Mouse (Mus musculus) cerebellum, adult 2 months (tissue): ENCODE measurements around the gene Mthfsd. TPM values are rescaled to one million over a fixed set of nuclear protein-coding genes. Genes with fewer than 3 reads are reported as not detected.

Source experiments
- DNase-seq, 2 experiments: peaks; one replicate each; pipeline ENCODE4 v3.0.0; 2021
- H3K27ac ChIP-seq: fragments of 200-500 bp; 2 replicates; pipeline ENCODE4 v1.5.1; 2012; ENCODE audit warnings: low read length, control low read depth, inconsistent platforms; ENCODE audit not compliant: insufficient read depth
- H3K27me3 ChIP-seq: fragments of 200-500 bp; 2 replicates; pipeline ENCODE4 v1.6.1; 2012; ENCODE audit warnings: inconsistent platforms, mild to moderate bottlenecking, low read length, moderate library complexity; ENCODE audit not compliant: control insufficient read depth, insufficient read depth
- H3K4me1 ChIP-seq: fragments of 200-500 bp; 2 replicates; pipeline ENCODE4 v1.6.1; 2011; ENCODE audit warnings: low read length; ENCODE audit not compliant: control insufficient read depth, insufficient read depth
- H3K4me3 ChIP-seq: fragments of 200-500 bp; replicated peaks from 2 replicates; pipeline ENCODE3; 2011; ENCODE audit warnings: mild to moderate bottlenecking, low read depth, low read length, control low read depth; ENCODE audit not compliant: insufficient read depth
- CTCF ChIP-seq: fragments of 200-500 bp; IDR thresholded peaks from 2 replicates; pipeline ENCODE4 v1.5.1; 2011; ENCODE audit warnings: low read depth, mild to moderate bottlenecking, control low read depth, low read length, moderate library complexity, borderline replicate concordance; ENCODE audit not compliant: insufficient read depth
- POLR2A ChIP-seq: fragments of 200-500 bp; IDR thresholded peaks from 2 replicates; pipeline ENCODE4 v1.6.1; 2011; ENCODE audit warnings: low read length, control low read depth, borderline replicate concordance; ENCODE audit not compliant: insufficient read depth
- WGBS: fragments of 180-500 bp; shearing (Covaris S2); methylation state at CpG from one replicate; pipeline ENCODE4 v1.1.7; 2018; 5-methylcytosine and 5-hydroxymethylcytosine counted together
- polyA plus RNA-seq: library from polyadenylated mRNA; depleted of rRNA; stranded (reverse); fragments of >200 nt; gene quantifications from 2 replicates; pipeline ENCODE4 v1.2.3, GENCODE M21; 2012

The Mthfsd gene
- polyA plus RNA-seq, 1 experiment: 119 TPM

GRCm38 (mm10) chr8:121126191-121126590 is 18.0 kb upstream of the Mthfsd start:
- H3K4me1 ChIP-seq: no peaks in the 10 kb centered on the region; the same call in 1 of the 2 replicates
- H3K4me3 ChIP-seq: no peak overlapping the region
- H3K27ac ChIP-seq: no peak overlapping the region
- DNase-seq: no peak
- TF ChIP-seq CTCF: no peak
- no peak for TF ChIP-seq POLR2A
- H3K27me3 ChIP-seq: peaks cover 6% of the 10 kb centered on the region; the same call in 1 of the 2 replicates
- WGBS: 9% methylated on average over 6 of the region's 6 CpGs

DNA sequence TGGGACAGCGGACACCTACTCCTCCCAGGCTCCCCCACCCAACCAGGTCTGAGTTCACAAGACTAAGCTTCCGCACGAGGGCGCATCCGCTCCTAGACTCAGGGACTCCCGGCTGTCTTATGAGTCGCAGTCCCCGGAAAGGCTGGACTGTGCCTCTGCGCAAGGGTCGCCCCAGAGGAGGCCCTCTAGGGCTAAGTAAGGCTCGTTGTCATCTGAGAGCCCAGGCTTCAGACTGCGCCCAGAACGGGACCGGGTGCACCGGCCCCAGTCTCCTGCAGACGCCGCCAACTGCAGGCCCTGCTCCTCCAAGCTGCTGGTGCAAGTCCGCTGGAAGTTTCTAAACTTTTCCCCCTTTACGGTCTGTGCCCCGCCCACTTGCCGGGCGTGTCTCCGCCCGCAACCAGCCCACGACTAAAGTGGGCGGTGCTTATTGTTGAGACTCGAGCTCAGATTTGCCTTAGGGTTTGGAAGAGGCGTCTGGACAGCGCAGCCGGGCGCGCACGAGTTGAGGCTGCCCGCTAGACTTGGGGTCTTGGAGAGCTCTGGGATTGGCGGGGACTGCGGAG is 17.2 kb upstream of the Mthfsd start:
- 1% methylated on average over 36 of the region's 36 CpGs for WGBS
- Histone ChIP-seq H3K4me1 (no peaks in the 10 kb centered on the region; the same call in 1 of the 2 replicates), H3K27ac (no peak overlapping the region), H3K27me3 (peaks cover 6% of the 10 kb centered on the region; the same call in 1 of the 2 replicates), H3K4me3 (no peak overlapping the region)
- no peak for TF ChIP-seq CTCF
- no peak for TF ChIP-seq POLR2A
- no peak for DNase-seq

DNA sequence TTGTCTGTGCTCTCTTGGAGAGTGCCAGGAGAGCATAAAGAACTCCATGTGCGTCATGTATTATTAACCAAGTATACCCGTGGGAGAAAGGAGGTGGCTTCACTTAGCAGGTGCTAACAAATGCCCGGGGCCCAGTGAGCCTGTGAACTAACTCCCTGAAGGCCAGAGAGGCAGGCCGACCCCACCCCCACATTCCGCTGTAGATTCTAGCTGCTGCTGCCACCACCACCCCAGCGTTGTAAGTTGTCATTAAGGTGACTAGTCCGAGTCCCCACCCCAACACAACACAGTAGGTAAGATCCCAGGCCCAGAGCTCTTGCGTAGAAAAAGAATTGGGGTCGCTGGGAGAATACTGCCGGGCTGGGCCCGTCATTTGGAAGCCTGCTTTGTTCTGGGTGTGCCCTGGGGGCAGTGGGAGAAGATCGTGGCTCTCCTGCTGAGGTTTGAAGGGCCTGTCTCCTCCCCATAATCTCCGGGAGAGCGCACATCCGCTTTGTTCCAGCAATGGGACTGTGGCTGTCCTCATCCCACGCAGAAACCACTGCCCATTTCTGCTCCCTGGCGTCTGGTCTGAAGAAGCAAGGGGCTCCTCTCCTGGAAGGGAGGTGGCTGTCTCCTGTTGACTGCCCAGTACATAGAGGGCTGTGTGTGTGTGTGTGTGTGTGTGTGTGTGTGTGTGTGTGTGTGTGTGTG is 16.5 kb upstream of the Mthfsd start:
- no peak overlapping the region for H3K4me3 ChIP-seq

DNA sequence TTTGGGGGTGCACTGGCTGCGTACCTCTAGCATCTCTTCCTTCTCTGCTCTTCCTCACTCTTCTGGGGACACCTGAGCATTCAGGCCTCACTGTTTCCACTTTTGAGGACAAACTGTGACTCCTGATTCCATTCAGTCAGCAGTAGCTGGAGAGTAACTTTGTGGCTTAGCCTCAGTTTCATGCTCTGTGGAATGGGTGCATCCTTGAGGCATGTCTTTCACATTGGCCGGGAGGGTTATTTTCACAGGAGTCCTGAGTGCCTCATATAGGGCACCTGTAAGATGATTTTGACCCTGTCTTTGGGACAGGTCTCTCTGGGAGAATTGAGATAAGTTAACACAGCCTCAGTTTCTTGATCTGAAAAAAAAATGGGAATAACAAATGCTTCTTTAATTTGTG is 14.9 kb upstream of the Mthfsd start:
- 32% methylated on average over 2 of the region's 2 CpGs for WGBS

More for the DNA sequence above, 16.5 kb upstream of the Mthfsd start:
- Histone ChIP-seq H3K27ac (no peak overlapping the region), H3K4me1 (no peaks in the 10 kb centered on the region; the same call in 1 of the 2 replicates), H3K27me3 (peaks cover 6% of the 10 kb centered on the region; the same call in 1 of the 2 replicates)
- TF ChIP-seq CTCF (no peak), POLR2A (no peak)
- DNase-seq: no peak
- 5% methylated on average over 17 of the region's 17 CpGs for WGBS

GRCm38 (mm10) chr8:121122368-121122767 is 14.2 kb upstream of the Mthfsd start:
- WGBS: 8% methylated on average over 7 of the region's 7 CpGs
- Histone ChIP-seq H3K27ac (no peak overlapping the region), H3K27me3 (peaks cover 1% of the 10 kb centered on the region; the same call in 1 of the 2 replicates), H3K4me1 (no peaks in the 10 kb centered on the region), H3K4me3 (no peak overlapping the region)
- no peak for TF ChIP-seq CTCF
- no peak for TF ChIP-seq POLR2A
- no peak for DNase-seq

More for the DNA sequence above, 14.9 kb upstream of the Mthfsd start:
- TF ChIP-seq CTCF (no peak), POLR2A (no peak)
- Histone ChIP-seq H3K4me3 (no peak overlapping the region), H3K27me3 (no peaks in the 10 kb centered on the region; the same call in 1 of the 2 replicates), H3K27ac (no peak overlapping the region), H3K4me1 (no peaks in the 10 kb centered on the region; the same call in 1 of the 2 replicates)
- DNase-seq: no peak

- 8% methylated on average over 8 of the region's 8 CpGs for WGBS
- Histone ChIP-seq H3K27ac (no peak overlapping the region), H3K4me3 (no peak overlapping the region), H3K27me3 (peaks cover 1% of the 10 kb centered on the region; the same call in 1 of the 2 replicates), H3K4me1 (no peaks in the 10 kb centered on the region)
- TF ChIP-seq POLR2A (no peak), CTCF (no peak)
- DNase-seq: no peak
Measured at GRCm38 (mm10) chr8:121121704-121122103, 13.5 kb upstream of the Mthfsd start.

DNA sequence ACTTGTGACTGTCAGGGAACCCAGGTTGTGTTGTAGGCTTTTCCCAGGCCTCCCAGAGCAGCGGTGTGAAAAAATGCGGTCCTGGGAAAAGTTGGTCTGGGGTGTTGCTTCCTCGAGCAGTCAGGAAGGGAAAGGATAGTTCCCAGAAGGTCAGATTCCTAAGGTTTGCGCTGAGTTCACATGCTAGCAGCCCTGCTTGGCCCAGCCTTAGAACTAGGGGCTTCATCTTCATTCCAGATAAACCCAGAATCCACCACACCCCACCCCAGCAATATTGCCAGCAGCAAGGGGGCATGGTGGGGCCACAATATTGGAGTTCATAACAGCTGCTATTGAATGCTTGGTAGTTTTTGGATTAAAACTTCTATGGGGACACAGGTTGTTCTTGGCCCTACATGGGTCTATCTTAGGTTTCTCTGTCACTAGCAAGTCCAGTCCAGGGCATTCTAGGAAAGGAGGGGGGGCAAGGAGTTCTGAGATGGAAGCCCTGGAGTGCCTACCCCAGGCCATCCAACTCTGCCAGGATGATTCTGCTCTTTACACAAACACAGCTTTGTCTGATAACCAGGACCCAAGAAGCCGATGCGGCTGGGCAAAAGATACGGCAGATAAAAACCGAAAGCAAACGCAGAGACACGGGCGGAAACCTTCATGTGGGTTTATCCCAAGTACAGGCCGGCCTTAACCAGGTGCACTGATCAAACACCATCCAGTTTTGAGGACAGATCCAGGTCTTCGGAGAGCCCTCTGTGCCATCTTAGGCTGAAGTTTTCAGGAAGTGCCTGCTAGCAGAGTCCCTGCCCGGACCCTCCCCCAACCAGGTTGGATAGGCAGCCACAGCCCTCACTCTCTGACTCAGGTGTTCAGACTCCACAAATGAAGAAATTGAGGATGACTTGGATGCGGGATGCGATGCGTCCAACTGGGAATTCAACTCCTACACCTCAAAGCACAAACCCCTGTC is 12.5 kb upstream of the Mthfsd start:
- no peak for TF ChIP-seq POLR2A
- no peak for TF ChIP-seq CTCF
- Histone ChIP-seq H3K27ac (no peak overlapping the region), H3K27me3 (peaks cover 8% of the 10 kb centered on the region; the same call in 1 of the 2 replicates), H3K4me3 (no peak overlapping the region), H3K4me1 (no peaks in the 10 kb centered on the region)
- whole genome bisulfite sequencing: 5% methylated on average over 17 of the region's 17 CpGs
- no peak for DNase-seq
